Mouse (Mus musculus) heart, adult 2 months (tissue): Measurements from ENCODE around the gene Smarce1.

Source experiments
- CTCF ChIP-seq: fragments of 200-600 bp; IDR thresholded peaks from 2 replicates; pipeline ENCODE4 v1.8.1; 2022; ENCODE audit warnings: antibody characterized with exemption, mild to moderate bottlenecking, moderate library complexity
- EP300 ChIP-seq: fragments of 200-500 bp; IDR thresholded peaks from 2 replicates; pipeline ENCODE4 v1.6.1; 2011; ENCODE audit warnings: low read depth, low read length, control low read depth; ENCODE audit not compliant: insufficient read depth
- POLR2A ChIP-seq: fragments of 200-500 bp; IDR thresholded peaks from 2 replicates; pipeline ENCODE4 v1.6.1; 2011; ENCODE audit warnings: mild to moderate bottlenecking, low read depth, low read length, control low read depth; ENCODE audit not compliant: insufficient read depth

DNA sequence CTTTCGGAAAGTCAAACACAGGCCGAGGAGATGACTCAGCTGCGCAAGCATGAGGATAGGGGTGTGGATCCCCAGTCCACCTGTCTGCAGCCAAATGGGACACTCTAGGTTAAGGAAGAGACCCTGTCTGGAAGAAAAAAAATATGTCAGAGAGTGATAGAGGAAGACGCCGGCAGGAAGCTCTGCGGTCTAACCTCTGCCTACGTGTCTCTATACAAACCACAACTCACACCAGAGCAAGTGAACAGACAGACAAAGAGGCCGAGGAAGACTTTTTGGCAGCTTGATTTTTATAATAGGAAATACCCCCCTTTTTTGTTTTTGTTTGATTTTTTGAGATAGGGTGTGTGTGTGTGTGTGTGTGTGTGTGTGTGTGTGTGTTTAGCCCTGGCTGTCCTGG lies 24.5 kb upstream of the Smarce1 start:
- TF ChIP-seq CTCF (no peak), POLR2A (no peak), EP300 (no peak)
